Mouse (Mus musculus) heart, embryonic 15.5 days (tissue): ENCODE data around the gene Sh3bgrl3. TPM values are rescaled to one million over a fixed set of nuclear protein-coding genes. Genes with fewer than 3 reads are reported as not detected.

Experiments
- ATAC-seq: fragments of 200-750 bp; cut with Nextera tagmentation; replicated peaks from 2 replicates; pipeline ENCODE4 v1.8.0; 2017; ENCODE audit warnings: low read depth, moderate TSS enrichment; ENCODE audit not compliant: insufficient number of reproducible peaks, insufficient read depth, low FRiP score
- H3K27ac ChIP-seq: fragments of 300-500 bp; sonication (generic); 2 replicates; pipeline ENCODE4 v1.5.1; 2015; ENCODE audit warnings: mild to moderate bottlenecking, inconsistent platforms
- H3K27me3 ChIP-seq: fragments of 300-500 bp; sonication (generic); 2 replicates; pipeline ENCODE4 v1.6.1; 2015; ENCODE audit warnings: inconsistent platforms
- H3K36me3 ChIP-seq: fragments of 300-500 bp; sonication (generic); 2 replicates; pipeline ENCODE4 v1.6.1; 2015; ENCODE audit warnings: mild to moderate bottlenecking, inconsistent platforms
- H3K4me1 ChIP-seq: fragments of 300-500 bp; sonication (generic); replicated peaks from 2 replicates; pipeline ENCODE4 v1.6.1; 2015; ENCODE audit warnings: inconsistent platforms
- H3K4me2 ChIP-seq: fragments of 300-500 bp; sonication (generic); 2 replicates; pipeline ENCODE4 v1.6.1; 2015; ENCODE audit warnings: inconsistent platforms, mild to moderate bottlenecking, moderate library complexity
- H3K4me3 ChIP-seq: fragments of 300-500 bp; sonication (generic); 2 replicates; pipeline ENCODE4 v1.5.1; 2015; ENCODE audit warnings: mild to moderate bottlenecking, inconsistent platforms
- H3K9ac ChIP-seq: fragments of 300-500 bp; sonication (generic); 2 replicates; pipeline ENCODE4 v1.6.1; 2015; ENCODE audit warnings: mild to moderate bottlenecking, inconsistent platforms
- H3K9me3 ChIP-seq: fragments of 300-500 bp; sonication (generic); replicated peaks from 2 replicates; pipeline ENCODE4 v1.6.1; 2016; ENCODE audit warnings: inconsistent platforms
- WGBS: fragments of 180-500 bp; shearing (Covaris S2); methylation state at CpG from one replicate; pipeline ENCODE4 v1.1.7; 2015; ENCODE audit warnings: mixed read lengths; 5-methylcytosine and 5-hydroxymethylcytosine counted together
- polyA plus RNA-seq: library from polyadenylated mRNA; unstranded; fragments of >200 nt; fragmentation: Nextera tagmentation; extraction: Ambion mirVana; gene quantifications from 2 replicates; pipeline ENCODE4 v1.2.1, GENCODE M21; 2015

Sh3bgrl3 gene
- polyA plus RNA-seq, 1 experiment from 2014 or later, result 174 TPM

GRCm38 (mm10) chr4:134094004-134094564 lies 34.5 kb downstream of the Sh3bgrl3 start:
- 77% methylated on average over 7 of the region's 7 CpGs for WGBS
- no peak for ATAC-seq
- Histone ChIP-seq H3K9ac (no peak overlapping the region), H3K36me3 (no peaks in the 10 kb centered on the region), H3K4me3 (no peak overlapping the region), H3K27me3 (no peaks in the 10 kb centered on the region), H3K4me2 (no peak overlapping the region), H3K9me3 (no peaks in the 10 kb centered on the region), H3K4me1 (peaks cover 4% of the 10 kb centered on the region; the same call in 1 of the 2 replicates), H3K27ac (no peak overlapping the region)

DNA sequence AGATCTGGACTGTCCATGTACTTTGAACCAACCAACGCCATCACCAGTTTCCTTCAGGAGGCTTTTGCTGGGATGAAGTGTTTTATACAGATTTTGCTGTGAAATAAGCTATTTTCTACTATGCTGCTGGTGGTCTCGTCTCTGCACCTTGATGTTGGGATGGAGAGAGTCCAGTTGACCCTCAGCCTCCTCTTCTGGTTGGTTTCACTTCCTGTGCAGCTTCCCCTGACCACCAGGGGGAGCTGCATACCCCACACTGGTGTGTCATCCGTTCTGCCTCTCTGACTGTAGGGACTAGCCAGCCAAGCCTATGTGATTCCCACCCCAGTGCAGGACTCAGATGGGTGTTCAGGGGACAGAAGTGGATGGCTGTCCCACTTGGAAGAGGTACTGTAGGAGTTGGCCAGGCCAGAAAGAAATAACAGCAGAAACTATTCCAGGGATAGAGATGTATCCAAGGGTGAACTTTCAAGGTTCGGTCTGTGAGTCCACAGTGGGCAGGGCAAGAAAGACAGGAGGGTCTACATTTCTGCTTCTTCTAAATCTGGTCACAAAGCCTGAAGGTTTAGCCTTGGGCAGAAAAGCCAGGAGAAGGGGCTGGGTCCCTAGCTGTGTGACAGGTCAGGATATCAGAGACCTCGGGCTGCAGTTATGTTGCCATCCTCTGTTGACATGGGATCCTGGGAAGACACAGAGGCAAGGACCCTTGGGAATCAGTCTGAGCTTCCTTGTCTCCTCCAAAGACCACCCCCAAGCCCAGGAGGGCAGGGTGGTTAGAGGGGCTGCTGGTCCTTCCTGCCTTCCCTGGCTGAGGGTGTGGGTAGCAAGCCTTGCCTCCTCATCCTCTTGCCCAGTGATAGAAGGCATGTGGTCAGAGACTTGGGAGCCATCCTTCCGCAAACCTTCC lies 36.0 kb downstream of the Sh3bgrl3 start:
- Histone ChIP-seq H3K27ac (no peak overlapping the region), H3K4me1 (no peaks in the 10 kb centered on the region), H3K36me3 (no peaks in the 10 kb centered on the region), H3K4me3 (no peak overlapping the region), H3K9ac (no peak overlapping the region), H3K27me3 (no peaks in the 10 kb centered on the region), H3K4me2 (no peak overlapping the region), H3K9me3 (no peaks in the 10 kb centered on the region)
- ATAC-seq, result no peak
- WGBS, result 67% methylated on average over 6 of the region's 6 CpGs

DNA sequence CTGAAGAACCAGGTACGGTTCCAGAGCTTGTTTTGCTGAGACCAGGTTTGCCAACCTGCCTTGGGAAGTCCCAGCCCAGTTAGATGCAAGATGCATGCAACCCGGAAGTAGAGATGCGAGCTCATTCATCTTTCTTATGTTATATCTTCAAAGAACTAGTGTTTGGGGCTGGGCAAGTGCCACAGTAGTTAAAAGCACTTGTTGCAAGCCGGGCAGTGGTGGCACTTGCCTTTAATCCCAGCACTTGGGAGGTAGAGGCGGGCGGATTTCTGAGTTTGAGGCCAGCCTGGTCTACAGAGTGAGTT lies 37.4 kb downstream of the Sh3bgrl3 start:
- ATAC-seq, result no peak
- Histone ChIP-seq H3K4me2 (no peak overlapping the region), H3K4me3 (no peak overlapping the region), H3K9me3 (no peaks in the 10 kb centered on the region), H3K4me1 (no peaks in the 10 kb centered on the region), H3K36me3 (no peaks in the 10 kb centered on the region), H3K9ac (no peak overlapping the region), H3K27me3 (no peaks in the 10 kb centered on the region), H3K27ac (no peak overlapping the region)
- 78% methylated on average over 6 of the region's 6 CpGs for WGBS

DNA sequence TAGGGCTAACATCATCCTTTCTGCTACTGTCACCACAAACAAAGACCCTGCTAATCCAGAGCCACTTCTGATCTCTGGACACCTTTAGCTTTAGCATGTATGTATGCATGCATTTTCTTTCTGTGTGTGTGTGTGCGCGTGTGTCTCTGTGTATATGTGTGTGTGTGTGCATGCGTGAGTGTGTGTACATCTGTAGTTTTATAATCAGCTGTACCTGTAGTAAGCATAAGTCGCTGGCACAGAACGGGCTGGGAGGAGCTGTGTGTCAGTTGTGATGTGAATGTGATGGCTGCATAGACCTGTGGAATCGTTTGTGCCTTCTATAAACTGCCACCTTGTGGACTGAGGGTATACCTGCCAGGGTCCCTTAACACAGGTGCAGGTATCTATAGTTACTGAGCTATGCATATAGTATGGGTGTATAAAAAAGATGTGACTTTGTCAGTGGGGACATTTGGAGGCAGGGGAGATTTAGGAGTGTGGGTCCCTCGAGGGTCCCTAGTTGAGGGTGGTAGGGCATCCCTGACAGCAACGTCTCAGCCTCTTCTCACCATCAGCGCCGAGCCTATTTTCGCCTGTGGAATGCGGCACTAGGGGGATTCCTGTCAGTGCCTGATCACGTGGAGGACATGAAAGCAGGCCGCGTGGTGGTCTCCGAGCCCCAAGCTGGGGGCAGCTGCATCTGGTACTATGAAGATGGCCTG lies 37.9 kb downstream of the Sh3bgrl3 start:
- H3K4me1 ChIP-seq, result no peaks in the 10 kb centered on the region
- H3K4me3 ChIP-seq, result no peak overlapping the region
- no peaks in the 10 kb centered on the region for H3K36me3 ChIP-seq
- 56% methylated on average over 16 of the region's 16 CpGs for WGBS
- no peaks in the 10 kb centered on the region for H3K9me3 ChIP-seq
- H3K27ac ChIP-seq, result no peak overlapping the region
- no peak overlapping the region for H3K4me2 ChIP-seq
- no peak for ATAC-seq
- H3K9ac ChIP-seq, result no peak overlapping the region
- H3K27me3 ChIP-seq, result no peaks in the 10 kb centered on the region

DNA sequence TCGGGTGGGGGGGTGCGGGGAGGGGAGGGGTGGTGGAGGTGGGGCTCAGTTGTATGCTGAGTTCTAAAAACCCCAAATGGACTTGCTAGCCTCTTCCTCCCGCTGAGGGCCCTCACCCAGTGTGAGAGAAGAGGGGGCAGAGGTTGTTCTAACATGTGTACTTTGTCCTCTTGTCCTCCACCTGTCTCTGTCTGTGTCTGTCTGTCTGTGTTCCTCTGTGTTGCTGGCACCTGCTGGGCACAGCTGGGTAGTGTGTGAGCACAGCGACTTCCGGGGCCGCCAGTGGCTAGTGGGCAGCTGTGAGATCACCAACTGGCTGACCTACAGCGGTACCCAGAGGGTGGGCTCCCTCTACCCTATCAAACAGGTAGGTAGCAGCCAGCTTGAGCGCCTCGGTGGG lies 39.6 kb downstream of the Sh3bgrl3 start:
- WGBS, result 69% methylated on average over 9 of the region's 9 CpGs
- Histone ChIP-seq H3K9me3 (no peaks in the 10 kb centered on the region), H3K4me2 (no peak overlapping the region), H3K27ac (no peak overlapping the region), H3K9ac (no peak overlapping the region), H3K36me3 (no peaks in the 10 kb centered on the region), H3K27me3 (no peaks in the 10 kb centered on the region), H3K4me1 (no peaks in the 10 kb centered on the region), H3K4me3 (no peak overlapping the region)
- ATAC-seq, result no peak

GRCm38 (mm10) chr4:134087412-134087811 lies 41.2 kb downstream of the Sh3bgrl3 start:
- Histone ChIP-seq H3K9me3 (no peaks in the 10 kb centered on the region), H3K36me3 (no peaks in the 10 kb centered on the region), H3K4me1 (no peaks in the 10 kb centered on the region), H3K27ac (no peak overlapping the region), H3K4me3 (no peak overlapping the region), H3K4me2 (peak overlapping the region; percentile 23; the same call in 1 of the 2 replicates), H3K9ac (no peak overlapping the region), H3K27me3 (peaks cover 9% of the 10 kb centered on the region)
- ATAC-seq, result no peak
- 27% methylated on average over 7 of the region's 7 CpGs for WGBS

DNA sequence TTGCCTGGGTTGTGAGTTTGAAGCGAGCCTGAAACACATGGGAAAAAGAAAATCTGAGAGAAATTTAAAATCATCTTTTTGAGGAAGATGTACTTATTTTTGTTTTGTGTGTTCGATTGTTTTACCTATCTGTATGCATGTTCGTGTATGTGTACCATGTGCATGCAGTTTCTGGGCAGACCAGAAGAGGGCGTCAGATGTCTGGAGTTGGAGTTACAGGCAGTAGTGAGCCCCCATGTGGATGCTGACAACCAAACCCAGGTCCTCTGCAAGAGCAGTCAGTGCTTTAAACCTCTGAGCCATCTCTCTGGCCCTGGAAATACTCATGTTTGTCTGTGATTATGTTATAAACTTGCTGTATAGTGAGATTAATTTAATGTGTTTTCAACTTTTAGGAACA lies 43.6 kb downstream of the Sh3bgrl3 start:
- H3K4me1 ChIP-seq, result peaks cover 11% of the 10 kb centered on the region
- H3K27me3 ChIP-seq, result peaks cover 33% of the 10 kb centered on the region
- H3K4me3 ChIP-seq, result no peak overlapping the region
- H3K9ac ChIP-seq, result no peak overlapping the region
- H3K9me3 ChIP-seq, result no peaks in the 10 kb centered on the region
- no peaks in the 10 kb centered on the region for H3K36me3 ChIP-seq
- no peak overlapping the region for H3K4me2 ChIP-seq
- H3K27ac ChIP-seq, result no peak overlapping the region
- 86% methylated on average over 4 of the region's 4 CpGs for WGBS
- no peak for ATAC-seq

GRCm38 (mm10) chr4:134082460-134082859 lies 46.1 kb downstream of the Sh3bgrl3 start:
- H3K4me1 ChIP-seq, result peaks cover 13% of the 10 kb centered on the region
- ATAC-seq, result no peak
- peak overlapping the region; percentile 50 for H3K4me3 ChIP-seq
- 15% methylated on average over 7 of the region's 7 CpGs for WGBS
- H3K9ac ChIP-seq, result no peak overlapping the region
- H3K4me2 ChIP-seq, result peak overlapping the region; percentile 81
- H3K36me3 ChIP-seq, result no peaks in the 10 kb centered on the region
- no peak overlapping the region for H3K27ac ChIP-seq
- peaks cover 34% of the 10 kb centered on the region for H3K27me3 ChIP-seq
- H3K9me3 ChIP-seq, result no peaks in the 10 kb centered on the region

- peak; percentile 73 for ATAC-seq
- Histone ChIP-seq H3K4me1 (peaks cover 13% of the 10 kb centered on the region), H3K9ac (no peak overlapping the region), H3K4me3 (peak overlapping the region; percentile 50), H3K27ac (no peak overlapping the region), H3K4me2 (peak overlapping the region; percentile 81), H3K27me3 (peaks cover 34% of the 10 kb centered on the region), H3K9me3 (no peaks in the 10 kb centered on the region), H3K36me3 (no peaks in the 10 kb centered on the region)
- WGBS, result under 1% methylated on average over 41 of the region's 41 CpGs
Measured at GRCm38 (mm10) chr4:134081730-134082386, 46.7 kb downstream of the Sh3bgrl3 start.

GRCm38 (mm10) chr4:134080674-134081073 lies 47.9 kb downstream of the Sh3bgrl3 start:
- H3K9ac ChIP-seq, result no peak overlapping the region
- ATAC-seq, result no peak
- H3K27ac ChIP-seq, result no peak overlapping the region
- no peak overlapping the region for H3K4me2 ChIP-seq
- peaks cover 34% of the 10 kb centered on the region for H3K27me3 ChIP-seq
- peaks cover 13% of the 10 kb centered on the region for H3K4me1 ChIP-seq
- no peaks in the 10 kb centered on the region for H3K9me3 ChIP-seq
- H3K4me3 ChIP-seq, result no peak overlapping the region
- H3K36me3 ChIP-seq, result no peaks in the 10 kb centered on the region
- 82% methylated on average over 4 of the region's 4 CpGs for WGBS

- no peak overlapping the region for H3K4me3 ChIP-seq
- no peaks in the 10 kb centered on the region for H3K36me3 ChIP-seq
- H3K9me3 ChIP-seq, result no peaks in the 10 kb centered on the region
- 0 out of 2 replicates have a peak, but pooled peaks have one; percentile 30 for ATAC-seq
- peaks cover 36% of the 10 kb centered on the region for H3K27me3 ChIP-seq
- peaks cover 13% of the 10 kb centered on the region for H3K4me1 ChIP-seq
- WGBS, result 25% methylated on average over 3 of the region's 3 CpGs
- H3K9ac ChIP-seq, result no peak overlapping the region; the same call in 1 of the 2 replicates
- H3K4me2 ChIP-seq, result no peak overlapping the region
- no peak overlapping the region for H3K27ac ChIP-seq
Measured at GRCm38 (mm10) chr4:134078694-134079093, 49.9 kb downstream of the Sh3bgrl3 start.
